Mouse (Mus musculus): ENCODE data around the gene Rassf1. TPM values are rescaled to one million over a fixed set of nuclear protein-coding genes. Genes with fewer than 3 reads are reported as not detected.
A peak's percentile ranks its signal among the peaks of the same experiment; 100 is the strongest.

Gene Rassf1
- total and polyA plus RNA-seq, 2 experiments from 2014 or later: 21.7 to 33.3 TPM

- DNase-seq (no peak), ATAC-seq (no peak)
- TF ChIP-seq CTCF (IDR thresholded peaks at IDR 0.05; ENCODE audit: low read depth): no peak
- H3K4me2 ChIP-seq (ENCODE audit: low read depth): no peak overlapping the region
- 86% methylated on average over 11 of the region's 11 CpGs for WGBS
- H3K27me3 ChIP-seq (ENCODE audit: insufficient read depth, low read length): no peaks in the 10 kb centered on the region
- H3K4me3 ChIP-seq (ENCODE audit: low read depth, low read length): no peak overlapping the region
- no peaks in the 10 kb centered on the region for H3K4me1 ChIP-seq (ENCODE audit: insufficient read depth)
- H3K27ac ChIP-seq (ENCODE audit: low read depth, low read length): no peak overlapping the region
- no peaks in the 10 kb centered on the region for H3K9me3 ChIP-seq (ENCODE audit: low read length)
- no peak overlapping the region for H3K9ac ChIP-seq
- peaks cover 22% of the 10 kb centered on the region for H3K36me3 ChIP-seq (ENCODE audit: insufficient read depth)
Measured at GRCm38 (mm10) chr9:107596619-107597569, 45.5 kb downstream of the Rassf1 start.

- no peak for TF ChIP-seq CTCF (IDR thresholded peaks at IDR 0.05; ENCODE audit: low read depth)
- Histone ChIP-seq H3K4me2 (ENCODE audit: low read depth) (no peak overlapping the region), H3K27ac (ENCODE audit: low read depth, low read length) (no peak overlapping the region), H3K27me3 (ENCODE audit: insufficient read depth, low read length) (no peaks in the 10 kb centered on the region), H3K9me3 (ENCODE audit: low read length) (no peaks in the 10 kb centered on the region), H3K4me1 (ENCODE audit: insufficient read depth) (no peaks in the 10 kb centered on the region), H3K4me3 (ENCODE audit: low read depth, low read length) (no peak overlapping the region), H3K36me3 (ENCODE audit: insufficient read depth) (peaks cover 9% of the 10 kb centered on the region), H3K9ac (no peak overlapping the region)
- WGBS: 74% methylated on average over 5 of the region's 5 CpGs
- DNase-seq (no peak), ATAC-seq (no peak)
Measured at GRCm38 (mm10) chr9:107598385-107598784, 47.0 kb downstream of the Rassf1 start.

- no peak overlapping the region for H3K9ac ChIP-seq
- H3K9me3 ChIP-seq (ENCODE audit: low read length): no peaks in the 10 kb centered on the region
- H3K36me3 ChIP-seq (ENCODE audit: insufficient read depth): no peaks in the 10 kb centered on the region
- ATAC-seq (no peak), DNase-seq (no peak)
- no peak for TF ChIP-seq CTCF (IDR thresholded peaks at IDR 0.05; ENCODE audit: low read depth)
- H3K27me3 ChIP-seq (ENCODE audit: insufficient read depth, low read length): no peaks in the 10 kb centered on the region
- H3K4me1 ChIP-seq (ENCODE audit: insufficient read depth): no peaks in the 10 kb centered on the region
- H3K27ac ChIP-seq (ENCODE audit: low read depth, low read length): no peak overlapping the region
- 90% methylated on average over 9 of the region's 9 CpGs for WGBS
- H3K4me2 ChIP-seq (ENCODE audit: low read depth): no peak overlapping the region
- H3K4me3 ChIP-seq (ENCODE audit: low read depth, low read length): no peak overlapping the region
Measured at GRCm38 (mm10) chr9:107599433-107599832, 48.1 kb downstream of the Rassf1 start.

GRCm38 (mm10) chr9:107599842-107600241 is 48.5 kb downstream of the Rassf1 start:
- Histone ChIP-seq H3K4me2 (ENCODE audit: low read depth) (no peak overlapping the region), H3K27ac (ENCODE audit: low read depth, low read length) (no peak overlapping the region), H3K9me3 (ENCODE audit: low read length) (no peaks in the 10 kb centered on the region), H3K4me3 (ENCODE audit: low read depth, low read length) (no peak overlapping the region), H3K4me1 (ENCODE audit: insufficient read depth) (no peaks in the 10 kb centered on the region), H3K36me3 (ENCODE audit: insufficient read depth) (no peaks in the 10 kb centered on the region), H3K27me3 (ENCODE audit: insufficient read depth, low read length) (no peaks in the 10 kb centered on the region), H3K9ac (no peak overlapping the region)
- 82% methylated on average over 14 of the region's 14 CpGs for WGBS
- no peak for TF ChIP-seq CTCF (IDR thresholded peaks at IDR 0.05; ENCODE audit: low read depth)
- ATAC-seq (no peak), DNase-seq (peak; percentile 25)

- H3K36me3 ChIP-seq (ENCODE audit: insufficient read depth): no peaks in the 10 kb centered on the region
- H3K4me3 ChIP-seq (ENCODE audit: low read depth, low read length): no peak overlapping the region
- ATAC-seq: no peak
- no peak overlapping the region for H3K9ac ChIP-seq
- H3K27me3 ChIP-seq (ENCODE audit: insufficient read depth, low read length): no peaks in the 10 kb centered on the region
- WGBS: 77% methylated on average over 12 of the region's 12 CpGs
- H3K4me1 ChIP-seq (ENCODE audit: insufficient read depth): no peaks in the 10 kb centered on the region
- H3K9me3 ChIP-seq (ENCODE audit: low read length): no peaks in the 10 kb centered on the region
- H3K27ac ChIP-seq (ENCODE audit: low read depth, low read length): no peak overlapping the region
- no peak overlapping the region for H3K4me2 ChIP-seq (ENCODE audit: low read depth)
- DNase-seq: no peak
- TF ChIP-seq CTCF (IDR thresholded peaks at IDR 0.05; ENCODE audit: low read depth): no peak
Measured at GRCm38 (mm10) chr9:107600745-107601144, 49.4 kb downstream of the Rassf1 start.

- Histone ChIP-seq H3K4me3 (ENCODE audit: low read depth, low read length) (no peak overlapping the region), H3K4me1 (ENCODE audit: insufficient read depth) (no peaks in the 10 kb centered on the region), H3K9ac (no peak overlapping the region), H3K9me3 (ENCODE audit: low read length) (no peaks in the 10 kb centered on the region), H3K27ac (ENCODE audit: low read depth, low read length) (no peak overlapping the region), H3K27me3 (ENCODE audit: insufficient read depth, low read length) (no peaks in the 10 kb centered on the region), H3K4me2 (ENCODE audit: low read depth) (no peak overlapping the region), H3K36me3 (ENCODE audit: insufficient read depth) (no peaks in the 10 kb centered on the region)
- ATAC-seq (no peak), DNase-seq (no peak)
- 86% methylated on average over 11 of the region's 11 CpGs for WGBS
- no peak for TF ChIP-seq CTCF (IDR thresholded peaks at IDR 0.05; ENCODE audit: low read depth)
Measured at GRCm38 (mm10) chr9:107601275-107601674, 49.9 kb downstream of the Rassf1 start.

GRCm38 (mm10) chr9:107602068-107602648 is 50.8 kb downstream of the Rassf1 start:
- peak; percentile 95 for DNase-seq
- peak; percentile 99 for TF ChIP-seq CTCF (IDR thresholded peaks at IDR 0.05; ENCODE audit: low read depth)
- WGBS: 12% methylated on average over 10 of the region's 10 CpGs
- H3K9ac ChIP-seq: no peak overlapping the region
- H3K9me3 ChIP-seq (ENCODE audit: low read length): no peaks in the 10 kb centered on the region
- H3K27ac ChIP-seq (ENCODE audit: low read depth, low read length): peak overlapping the region; percentile 6; the same call in 1 of the 2 replicates
- peak; percentile 91 for ATAC-seq
- no peaks in the 10 kb centered on the region for H3K36me3 ChIP-seq (ENCODE audit: insufficient read depth)
- no peak overlapping the region for H3K4me3 ChIP-seq (ENCODE audit: low read depth, low read length)
- no peak overlapping the region for H3K4me2 ChIP-seq (ENCODE audit: low read depth)
- no peaks in the 10 kb centered on the region for H3K27me3 ChIP-seq (ENCODE audit: insufficient read depth, low read length)
- H3K4me1 ChIP-seq (ENCODE audit: insufficient read depth): no peaks in the 10 kb centered on the region
